Mouse (Mus musculus): Measurements from ENCODE around the gene Ets1.

The Ets1 gene

DNA sequence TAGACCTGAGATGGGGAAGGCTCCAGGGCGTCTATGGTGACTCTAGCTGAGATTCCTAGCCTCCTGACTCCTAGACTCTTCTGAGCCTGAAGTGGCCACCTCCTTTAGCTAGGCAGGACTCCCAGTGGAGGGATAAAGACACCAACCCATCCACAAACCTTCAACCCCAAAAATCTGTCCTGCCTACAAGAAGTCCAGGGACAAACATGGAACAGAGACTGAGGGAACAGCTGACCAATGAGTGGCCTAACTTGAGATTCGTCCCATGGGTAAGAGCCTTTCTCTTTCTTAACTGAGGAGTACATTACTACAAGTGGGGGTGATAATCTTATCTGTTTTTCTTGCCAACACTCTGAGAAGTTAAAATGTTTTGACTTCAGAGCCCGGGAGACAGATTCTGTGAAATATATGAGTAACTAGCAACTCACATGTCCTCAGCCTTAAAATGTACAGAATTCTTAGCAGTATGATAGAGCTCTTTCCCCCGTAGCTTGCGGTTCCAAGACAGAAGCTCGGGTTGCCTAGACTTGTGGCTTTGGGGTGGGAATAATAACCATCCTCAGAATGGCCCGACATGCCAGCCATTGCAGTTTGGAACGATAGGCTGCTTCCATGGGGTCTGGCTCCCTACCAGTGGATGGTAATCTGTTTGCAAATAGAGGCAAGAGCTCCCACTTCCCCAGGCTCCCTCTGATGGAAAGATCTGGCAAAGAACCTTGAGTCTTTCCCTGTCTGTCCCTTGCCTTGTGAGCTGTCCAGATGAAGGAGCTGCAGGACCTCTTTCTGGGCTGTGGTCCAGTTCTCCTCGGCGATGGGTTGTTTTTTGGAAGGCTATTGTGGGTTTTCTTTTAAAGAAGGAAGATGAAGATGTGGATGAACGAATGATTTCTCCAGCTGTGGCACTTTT is 30.8 kb downstream of the Ets1 start:
- ATAC-seq (ENCODE audit: low TSS enrichment) = peak; percentile 38; the same call in 1 of the 2 replicates

DNA sequence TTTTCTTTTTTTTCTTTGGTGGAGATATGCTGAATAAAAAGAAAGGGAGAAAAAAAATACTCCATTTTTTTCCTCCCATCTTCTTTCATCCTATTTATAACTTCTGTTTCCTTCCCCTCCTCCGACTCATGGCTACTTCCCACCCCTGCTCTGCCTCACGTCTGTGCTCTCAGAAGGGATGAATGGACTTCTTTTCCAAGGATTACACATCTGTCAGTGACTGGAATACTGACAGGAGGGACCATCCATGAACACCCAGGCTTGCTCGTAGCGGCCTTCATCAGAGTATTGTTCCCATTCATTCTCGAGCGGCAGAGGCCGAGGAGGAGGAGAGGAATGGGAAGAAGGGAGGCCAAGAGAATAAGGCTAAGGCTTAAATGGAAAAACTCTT is 31.5 kb downstream of the Ets1 start:
- peak; percentile 14; the same call in 1 of the 2 replicates for ATAC-seq (ENCODE audit: low TSS enrichment)

DNA sequence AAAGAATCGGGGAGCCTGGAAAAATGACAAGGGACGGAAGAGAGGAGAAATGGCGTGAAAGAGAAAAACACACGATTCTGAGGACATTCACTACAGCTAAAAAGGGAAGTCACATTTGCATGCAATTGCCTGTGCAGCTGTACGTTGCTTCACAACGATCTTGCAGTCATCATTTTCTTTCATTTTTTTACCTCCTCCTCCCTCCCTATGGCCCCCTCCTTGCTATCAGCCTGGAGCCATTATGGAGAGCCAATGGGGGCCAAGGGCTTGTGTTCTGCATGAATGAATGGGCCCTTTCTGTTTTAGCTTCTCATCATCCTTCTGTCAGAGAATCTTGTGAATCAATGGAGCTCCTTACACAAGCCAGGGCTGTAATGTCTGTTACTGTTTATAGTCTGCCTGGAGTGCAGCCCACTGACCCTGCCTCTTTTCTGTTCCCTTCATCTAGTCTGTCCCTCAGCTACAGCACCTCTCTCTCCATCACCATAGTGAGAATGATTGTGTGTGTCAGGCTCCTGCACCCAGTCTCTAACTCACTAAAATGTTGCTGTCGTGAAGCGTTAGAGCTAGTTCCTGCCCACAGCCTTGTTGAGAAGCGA is 32.2 kb downstream of the Ets1 start:
- ATAC-seq (ENCODE audit: low TSS enrichment) = peak; percentile 51; the same call in 1 of the 2 replicates

DNA sequence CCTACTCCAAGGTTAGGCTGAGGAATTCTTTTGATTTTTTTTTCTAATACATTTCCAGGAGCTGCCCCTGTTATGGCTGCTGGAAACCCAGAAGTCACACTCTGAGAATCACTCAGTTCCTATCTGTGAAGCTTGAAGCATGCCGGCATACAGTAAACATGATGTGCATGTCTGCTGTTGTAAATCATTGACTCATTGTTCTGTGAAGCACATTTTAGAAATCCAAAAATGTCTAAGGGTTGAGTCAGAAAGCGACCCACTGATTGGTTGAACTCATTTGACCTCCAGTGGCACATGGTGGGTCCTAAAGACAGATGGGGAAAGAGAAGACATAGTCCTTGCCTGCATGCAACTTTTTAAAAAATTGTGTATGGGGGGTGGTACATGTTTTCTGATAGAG is 33.4 kb downstream of the Ets1 start:
- ATAC-seq (ENCODE audit: low TSS enrichment) = no peak

DNA sequence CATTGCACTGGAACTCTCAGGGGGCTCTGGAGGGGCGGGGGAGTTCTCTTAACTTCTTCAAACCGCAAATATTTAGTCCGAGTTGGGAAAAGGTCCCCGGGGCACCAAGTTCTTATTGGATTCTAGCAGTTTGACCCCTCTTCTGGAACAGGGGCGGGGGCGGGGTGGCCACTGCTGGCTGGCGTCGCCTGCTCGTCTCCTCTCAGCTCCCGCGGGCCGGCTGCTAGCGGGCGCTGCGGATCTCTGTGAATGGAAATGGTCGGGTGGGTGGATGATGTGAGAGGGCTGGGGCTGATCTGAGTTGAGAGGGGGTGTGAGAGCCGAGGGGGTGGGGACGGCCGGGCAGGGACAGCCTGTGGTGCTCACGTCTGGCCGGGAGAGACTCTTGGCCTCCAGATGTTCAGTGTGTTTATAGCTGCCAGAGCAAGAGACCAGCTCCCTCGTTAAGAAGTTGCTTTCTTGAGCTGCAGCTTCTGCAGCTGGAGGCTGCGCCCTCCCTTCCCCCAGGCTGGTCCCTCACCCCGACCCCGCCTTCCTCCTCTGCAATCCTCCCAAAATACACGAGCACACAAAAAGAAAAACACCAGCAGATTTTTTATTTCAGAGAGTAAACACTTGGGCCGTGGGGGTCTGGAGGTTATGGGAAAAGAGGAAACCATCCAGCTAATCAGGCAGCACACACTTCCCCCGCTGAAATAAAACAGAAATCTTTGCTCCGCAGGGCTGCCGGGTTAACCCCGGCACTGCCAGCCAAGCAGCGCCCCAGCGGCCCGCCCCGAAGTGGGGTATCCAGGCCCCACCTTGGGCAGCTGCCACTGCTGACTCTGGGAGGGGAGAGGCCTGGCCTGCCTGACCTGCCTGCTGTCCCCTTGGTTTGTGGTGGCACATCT is 36.2 kb downstream of the Ets1 start:
- ATAC-seq (ENCODE audit: low TSS enrichment) = peak; percentile 51

DNA sequence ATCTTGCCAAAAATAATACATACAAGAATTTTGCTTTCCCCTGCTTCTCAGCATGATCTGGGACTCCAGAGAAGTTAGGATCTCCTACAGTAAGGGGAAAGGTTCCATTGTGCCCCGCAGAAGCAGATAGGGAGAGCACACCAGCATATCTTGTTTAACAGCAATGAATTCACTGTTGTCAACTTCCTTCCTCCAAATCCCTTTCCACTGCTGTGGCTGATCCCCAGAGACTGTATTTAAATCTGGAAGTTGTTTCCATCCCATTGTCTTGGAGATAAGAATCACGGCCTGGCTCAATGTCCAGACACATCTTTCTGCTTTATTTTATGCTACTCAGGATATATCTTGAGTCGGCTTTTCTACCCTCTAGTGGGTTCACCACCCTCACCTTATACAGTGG is 37.9 kb downstream of the Ets1 start:
- no peak for ATAC-seq (ENCODE audit: low TSS enrichment)

DNA sequence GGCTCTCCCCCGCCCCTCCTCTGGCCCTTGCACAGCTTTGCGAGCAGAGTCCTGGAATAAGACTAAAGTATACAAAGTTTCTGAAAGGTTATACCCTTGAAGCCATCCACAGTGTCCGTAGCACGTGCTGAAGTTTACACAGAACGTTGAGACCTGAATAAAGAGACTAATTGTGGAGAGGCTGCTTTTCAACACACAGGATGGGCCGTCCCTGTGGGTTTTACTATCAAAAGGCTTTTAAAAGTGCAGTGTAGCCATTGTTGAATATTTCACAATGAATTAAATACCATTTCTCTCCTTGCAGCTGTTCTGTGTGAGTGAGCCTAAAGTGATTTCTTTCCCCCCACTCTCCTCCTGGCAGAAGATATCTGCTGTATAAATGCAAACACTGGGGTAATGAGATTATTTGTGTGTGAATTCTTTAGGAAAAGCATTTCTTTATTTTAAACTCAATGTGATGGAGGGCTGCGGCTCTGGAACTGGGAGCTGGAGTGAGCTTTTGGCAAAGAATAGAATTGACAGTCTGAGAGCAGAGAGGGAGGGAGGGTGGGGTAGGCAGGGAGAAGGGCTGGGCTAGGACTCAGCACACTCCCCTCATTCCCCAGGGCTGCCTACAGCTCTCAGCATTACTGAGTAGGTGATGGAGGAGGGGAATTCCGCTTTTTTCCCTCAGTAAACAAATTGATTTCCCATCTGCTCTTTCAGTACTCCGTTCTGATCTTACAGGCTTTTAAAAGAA is 39.8 kb downstream of the Ets1 start:
- no peak for ATAC-seq (ENCODE audit: low TSS enrichment)

DNA sequence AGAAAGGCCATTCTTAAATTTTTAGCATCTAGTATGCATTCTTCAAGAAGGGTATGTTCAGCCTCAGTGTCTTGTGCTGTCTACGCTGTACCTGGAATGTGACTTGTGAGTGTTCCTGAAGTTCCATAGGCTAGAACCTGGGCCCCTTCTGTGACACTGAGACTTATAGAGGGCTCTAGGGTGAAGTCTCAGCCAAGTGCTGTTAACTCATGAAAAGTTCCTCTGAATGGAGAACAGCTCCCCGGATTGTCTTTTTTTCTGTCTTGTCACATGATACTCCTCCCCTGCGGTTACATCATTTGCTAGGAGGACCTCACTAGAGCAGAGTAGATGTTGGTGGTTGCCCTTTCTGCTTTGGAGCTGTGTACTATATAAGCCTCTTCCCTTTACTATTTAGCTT is 40.5 kb downstream of the Ets1 start:
- ATAC-seq (ENCODE audit: low TSS enrichment) = no peak

DNA sequence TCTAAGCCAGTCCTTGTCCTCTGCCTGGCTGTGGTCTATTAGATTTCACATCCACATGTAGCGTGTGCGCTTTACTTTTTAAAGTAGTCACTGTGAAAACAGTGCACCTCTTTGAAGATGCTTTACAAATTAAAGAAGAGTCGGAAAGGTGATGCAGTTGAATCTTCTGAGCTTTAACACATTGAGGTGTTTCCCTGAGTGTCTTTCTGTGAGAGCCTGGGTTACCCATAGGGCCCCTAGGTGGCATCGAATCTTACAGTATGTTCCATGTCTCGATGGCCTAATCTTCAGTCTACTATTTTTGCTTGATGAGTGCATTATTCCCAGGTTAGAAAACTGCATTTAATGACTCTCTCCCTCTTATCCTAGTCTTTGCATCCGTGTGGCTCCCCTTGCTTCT is 41.6 kb downstream of the Ets1 start:
- no peak for ATAC-seq (ENCODE audit: low TSS enrichment)

DNA sequence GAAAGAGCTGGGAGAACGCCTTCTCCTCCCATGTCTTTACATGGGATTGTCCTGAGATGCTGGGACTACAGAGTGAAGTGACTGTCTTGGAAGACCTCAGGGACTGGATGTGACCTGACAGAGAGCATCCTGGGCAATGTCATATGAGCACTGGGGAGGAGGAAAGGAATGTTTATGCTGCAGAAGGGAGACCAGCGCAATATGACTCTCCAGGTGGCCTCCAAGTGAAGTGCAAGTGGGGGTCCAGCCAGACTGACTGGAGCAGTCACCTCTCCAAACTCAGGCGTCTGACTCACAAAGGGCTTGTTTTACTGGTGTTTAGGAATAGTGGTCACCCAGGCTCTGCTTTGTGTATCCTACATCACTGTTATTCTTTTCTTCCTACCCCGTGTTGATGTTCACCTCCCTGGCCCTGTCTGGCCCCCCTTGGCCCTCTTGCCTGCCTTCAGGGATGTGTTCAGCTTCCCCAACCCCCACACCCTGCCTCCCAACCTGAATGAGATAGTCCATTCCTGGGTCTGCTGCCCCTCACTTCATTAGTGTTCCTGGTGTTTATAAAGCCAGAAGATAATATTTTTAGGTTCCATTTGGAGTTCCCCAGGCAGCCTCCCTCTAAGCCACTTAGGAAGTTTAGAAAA is 42.2 kb downstream of the Ets1 start:
- ATAC-seq (ENCODE audit: low TSS enrichment) = no peak

DNA sequence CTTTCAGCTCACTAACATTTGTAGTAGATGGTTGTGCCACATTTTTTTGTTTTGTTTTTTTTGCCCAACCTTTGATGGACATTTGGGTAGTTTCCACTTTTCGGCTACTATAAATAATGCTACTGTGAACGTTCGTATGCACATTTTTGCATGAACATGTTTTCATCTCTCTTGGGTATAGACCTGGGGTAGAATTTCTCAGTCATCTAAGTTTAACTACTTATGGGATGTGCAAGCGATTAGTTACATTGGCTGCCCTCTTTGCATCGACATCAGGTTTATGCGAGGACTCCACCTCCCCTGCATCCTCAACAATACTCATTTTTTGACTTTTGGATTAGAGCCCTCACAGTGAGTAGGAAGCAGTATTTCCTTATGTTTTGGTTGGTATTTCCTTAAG is 43.5 kb downstream of the Ets1 start:
- no peak for ATAC-seq (ENCODE audit: low TSS enrichment)

DNA sequence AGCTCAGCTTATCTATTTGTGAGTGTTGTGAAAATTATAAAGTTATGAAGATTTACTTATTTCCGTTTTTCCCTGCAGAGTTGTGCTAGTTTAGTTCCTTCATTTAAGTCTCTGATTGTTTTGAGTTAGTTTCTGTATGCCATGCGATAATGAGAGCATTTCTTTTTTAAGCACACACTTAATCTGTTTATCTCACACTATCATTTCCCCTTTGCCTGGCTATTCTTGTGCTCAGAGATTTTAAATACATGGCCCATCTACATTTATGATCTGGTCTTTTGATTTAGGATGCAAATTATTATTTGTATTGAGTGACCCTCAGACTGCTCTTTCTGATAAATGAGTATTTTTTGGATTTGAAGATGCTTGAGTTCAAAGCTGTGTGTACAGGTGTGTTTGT is 44.2 kb downstream of the Ets1 start:
- ATAC-seq (ENCODE audit: low TSS enrichment) = no peak

DNA sequence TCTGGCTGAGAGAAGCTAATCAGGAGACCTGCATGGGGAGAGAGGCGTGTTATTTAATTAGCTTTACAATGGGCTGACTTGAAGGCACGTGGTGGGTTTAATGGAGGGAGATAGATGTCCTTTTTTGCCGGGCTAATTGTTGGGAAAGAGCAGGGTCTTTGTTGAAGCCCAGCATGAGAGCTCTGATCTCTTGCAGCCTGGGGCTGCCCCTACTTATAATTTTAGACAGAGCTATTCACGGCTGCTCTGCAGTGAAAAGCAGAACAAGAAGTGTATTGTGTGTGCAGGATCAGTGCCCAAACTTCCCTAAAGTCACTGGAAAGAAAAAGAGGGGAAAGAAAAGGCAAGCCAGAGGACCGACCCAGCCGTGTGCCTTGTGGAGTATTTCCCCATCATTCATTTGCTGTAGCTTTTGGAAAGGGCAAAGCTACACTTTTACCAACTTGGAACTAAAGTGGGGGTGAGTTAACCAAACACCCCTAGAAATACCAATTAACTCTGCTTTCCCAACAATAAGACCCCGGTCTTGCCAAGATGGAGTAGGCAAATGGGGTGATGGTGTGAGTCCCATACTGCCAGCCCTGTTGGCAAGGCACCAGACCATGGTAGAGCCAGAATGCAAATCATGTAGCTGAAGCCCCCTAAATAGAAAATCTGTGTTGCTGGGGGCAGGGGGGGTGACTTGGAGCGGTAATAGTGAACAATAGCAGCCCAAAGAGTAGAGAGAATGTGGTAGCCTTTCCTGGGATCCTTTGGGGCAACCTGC is 50.0 kb downstream of the Ets1 start:
- no peak for ATAC-seq (ENCODE audit: low TSS enrichment)

DNA sequence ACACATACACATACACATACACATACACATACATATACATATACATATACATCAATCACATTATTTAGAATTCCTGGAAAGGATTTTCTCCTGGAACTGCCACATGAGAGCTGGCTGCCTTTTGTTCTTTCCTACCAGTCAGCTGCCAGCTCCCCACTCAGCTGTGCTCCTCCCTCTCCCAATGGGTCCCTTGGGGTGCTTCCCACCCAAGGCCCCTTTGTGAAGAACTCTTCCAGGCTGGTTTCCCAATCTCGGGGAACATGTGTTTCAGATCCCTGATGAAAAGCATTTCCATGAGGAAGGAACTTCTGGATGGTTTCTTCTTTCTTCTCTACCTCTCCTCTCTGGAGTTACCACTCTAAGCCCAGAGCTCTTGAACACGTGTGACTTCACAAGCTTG is 52.3 kb downstream of the Ets1 start:
- no peak for ATAC-seq (ENCODE audit: low TSS enrichment)

DNA sequence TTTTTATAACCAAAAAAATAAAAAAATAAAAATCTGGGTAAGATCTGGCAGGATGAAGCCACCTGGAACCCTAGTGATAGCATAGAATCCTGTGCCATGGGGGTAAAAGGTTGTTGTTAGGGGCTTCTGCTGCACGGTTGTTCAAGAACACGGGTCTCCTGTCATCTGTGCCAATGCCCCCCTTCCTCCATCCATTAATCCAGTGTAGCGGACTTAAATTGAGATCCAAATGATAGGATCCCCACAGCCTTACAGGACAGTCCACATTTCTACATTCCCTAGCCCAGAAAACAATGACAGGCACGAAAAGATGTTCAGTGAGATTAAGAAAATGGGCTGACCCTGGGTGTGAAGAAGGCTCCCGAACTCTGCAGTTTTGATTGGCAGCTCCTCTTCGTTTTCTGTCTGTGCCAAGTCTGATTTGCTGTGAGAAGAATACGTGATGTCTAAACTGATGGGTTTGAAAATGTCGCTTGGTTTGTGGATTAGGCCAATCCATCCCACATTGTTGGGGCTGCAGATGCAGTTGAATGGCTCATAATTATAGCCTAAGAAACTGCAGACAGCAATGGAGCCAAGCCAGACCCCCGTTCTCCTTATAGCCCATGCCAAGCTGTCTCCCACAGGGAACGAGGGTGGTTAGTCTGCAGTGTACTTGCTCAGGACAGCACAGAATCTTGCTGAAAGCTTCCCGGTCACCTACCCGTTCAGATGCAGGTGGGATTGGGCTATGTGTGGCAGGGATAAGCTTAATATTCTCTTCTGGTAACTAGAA is 55.3 kb downstream of the Ets1 start:
- no peak for ATAC-seq (ENCODE audit: low TSS enrichment)

DNA sequence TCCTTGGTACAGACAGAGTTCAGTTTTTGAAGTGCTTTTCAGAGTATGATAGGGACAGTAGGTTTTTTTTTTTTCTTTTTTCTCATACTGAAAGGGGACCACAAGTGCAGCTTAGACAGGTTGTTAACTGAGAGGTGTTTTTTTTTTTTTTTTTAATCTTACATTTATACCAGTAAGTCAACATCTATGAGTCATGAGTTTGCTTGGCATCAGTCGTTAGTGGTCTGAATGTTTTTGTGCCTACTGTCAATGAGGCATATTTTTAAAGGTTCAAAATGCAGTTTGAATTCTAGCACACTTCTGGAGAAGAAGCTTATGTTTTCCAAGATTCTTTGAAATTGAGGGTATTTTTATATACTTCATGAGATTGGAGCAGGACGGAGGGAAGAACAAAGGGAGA is 56.9 kb downstream of the Ets1 start:
- ATAC-seq (ENCODE audit: low TSS enrichment) = no peak

DNA sequence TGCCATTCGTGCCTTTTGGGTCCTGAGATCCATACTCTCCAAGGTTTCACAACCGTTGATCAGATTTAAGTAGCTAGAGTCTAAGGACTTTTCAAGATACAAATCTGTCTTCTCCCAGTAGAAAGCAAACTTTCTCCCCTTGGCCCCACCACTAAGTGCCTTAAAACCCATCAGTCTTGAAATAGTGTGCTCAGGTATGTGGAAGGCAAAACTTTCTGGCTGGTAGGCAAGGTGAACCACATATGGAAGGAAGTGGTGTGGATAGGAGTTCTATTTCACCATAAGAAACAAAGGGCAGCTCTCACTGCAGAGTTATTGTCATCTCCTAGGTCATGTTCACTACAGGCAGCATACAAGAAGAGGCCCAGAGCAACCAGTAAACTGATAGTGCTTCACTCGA is 57.4 kb downstream of the Ets1 start:
- ATAC-seq (ENCODE audit: low TSS enrichment) = no peak

DNA sequence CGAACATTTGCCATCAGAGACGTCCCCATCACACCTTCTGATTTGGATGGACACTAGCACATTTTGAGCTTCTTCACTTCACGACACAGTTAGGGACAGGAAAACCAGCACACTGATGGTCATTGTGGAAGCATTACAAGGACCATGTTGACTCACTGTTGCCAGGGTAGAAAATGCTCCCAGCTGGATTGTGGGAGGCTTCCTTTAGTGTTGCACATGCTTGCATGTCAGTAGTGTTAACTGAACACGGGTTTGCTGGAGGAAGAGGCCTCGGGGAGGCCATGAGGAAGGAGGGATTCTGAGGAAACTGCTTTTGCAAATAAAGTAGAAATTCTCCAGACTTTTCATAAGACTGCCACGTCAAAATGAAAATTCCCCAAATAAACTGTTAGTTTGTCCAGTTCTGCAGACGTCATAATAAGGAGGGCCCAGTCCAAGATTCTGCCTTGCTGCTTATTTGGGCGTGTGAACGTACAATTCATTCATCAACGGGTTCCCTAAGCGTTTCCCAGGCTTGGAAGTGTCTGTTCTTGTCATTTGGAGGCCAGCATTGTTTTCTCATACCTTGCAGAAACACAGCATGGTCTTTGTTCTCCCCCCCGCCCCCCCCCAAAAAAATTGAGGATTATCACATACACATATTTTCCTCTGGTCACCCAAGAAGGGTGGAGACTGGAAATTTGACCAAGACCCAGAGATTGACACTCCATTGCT is 58.2 kb downstream of the Ets1 start:
- ATAC-seq (ENCODE audit: low TSS enrichment) = no peak

DNA sequence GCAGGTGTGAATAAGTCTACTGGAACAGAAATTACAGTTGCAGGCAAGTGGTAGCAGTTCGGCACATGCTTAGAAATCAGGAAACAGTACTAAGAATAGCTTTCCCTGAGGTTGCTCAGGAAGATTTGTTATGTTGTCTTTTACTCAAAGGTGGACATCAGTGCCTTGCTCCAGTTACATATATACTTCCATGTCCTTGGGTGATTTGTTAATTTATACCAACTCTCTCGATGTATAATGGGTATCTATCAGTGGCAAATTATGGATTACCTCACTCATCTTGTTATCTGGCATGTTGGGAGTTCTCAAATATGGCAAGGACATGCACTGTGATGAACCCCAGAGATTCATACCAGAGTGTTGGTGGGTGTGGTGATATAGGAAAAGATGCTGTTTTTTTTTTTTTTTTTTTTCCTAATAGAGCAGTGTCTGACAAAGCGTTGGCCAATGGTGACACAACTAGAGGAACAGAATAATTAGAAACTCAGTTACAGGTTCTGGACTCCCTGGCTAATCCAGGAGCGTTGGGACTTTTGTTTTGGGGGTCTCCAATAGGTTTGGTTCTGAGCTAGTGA is 59.0 kb downstream of the Ets1 start:
- ATAC-seq (ENCODE audit: low TSS enrichment) = no peak
